Mouse (Mus musculus): Measurements from ENCODE around the gene Olfr773.
"Not testable (repeated sequence)": the region's sequence is repeated elsewhere in the genome, so short reads cannot be mapped to it uniquely, and the experiment has no call there.

Gene Olfr773

GRCm38 (mm10) chr10:129187319-129187718, at the start of gene Olfr773:
Gene Olfr773, minus strand, starts transcription at chr10:129187419.
- not testable (repeated sequence) for DNase-seq (ENCODE audit: extremely low read depth, insufficient read length, low spot score)

GRCm38 (mm10) chr10:129235904-129236303, 48.7 kb upstream of the Olfr773 start, which contains the start of gene Olfr774:
Gene Olfr774, plus strand, starts transcription at chr10:129236204.
- DNase-seq (ENCODE audit: extremely low read depth, insufficient read length, low spot score) = no peak

GRCm38 (mm10) chr10:129230737-129231136, 43.5 kb upstream of the Olfr773 start:
- DNase-seq (ENCODE audit: extremely low read depth, insufficient read length, low spot score) = no peak

- not testable (repeated sequence) for DNase-seq (ENCODE audit: extremely low read depth, insufficient read length, low spot score)
Measured at GRCm38 (mm10) chr10:129177821-129178220, 9.4 kb downstream of the Olfr773 start, which contains the start of gene Olfr772. Gene Olfr772, minus strand, starts transcription at chr10:129177921.

GRCm38 (mm10) chr10:129164651-129165050, 22.6 kb downstream of the Olfr773 start, which contains the start of gene Olfr771:
Gene Olfr771, minus strand, starts transcription at chr10:129164751.
- no peak for DNase-seq (ENCODE audit: extremely low read depth, insufficient read length, low spot score)

GRCm38 (mm10) chr10:129138898-129139297, 48.3 kb downstream of the Olfr773 start, which contains the start of gene Olfr770:
Gene Olfr770, minus strand, starts transcription at chr10:129138998.
- DNase-seq (ENCODE audit: extremely low read depth, insufficient read length, low spot score) = no peak
